Mouse (Mus musculus): Measurements from ENCODE around the gene Tab1.
"Not testable (repeated sequence)": the region's sequence is repeated elsewhere in the genome, so short reads cannot be mapped to it uniquely, and the experiment has no call there.

Gene Tab1

DNA sequence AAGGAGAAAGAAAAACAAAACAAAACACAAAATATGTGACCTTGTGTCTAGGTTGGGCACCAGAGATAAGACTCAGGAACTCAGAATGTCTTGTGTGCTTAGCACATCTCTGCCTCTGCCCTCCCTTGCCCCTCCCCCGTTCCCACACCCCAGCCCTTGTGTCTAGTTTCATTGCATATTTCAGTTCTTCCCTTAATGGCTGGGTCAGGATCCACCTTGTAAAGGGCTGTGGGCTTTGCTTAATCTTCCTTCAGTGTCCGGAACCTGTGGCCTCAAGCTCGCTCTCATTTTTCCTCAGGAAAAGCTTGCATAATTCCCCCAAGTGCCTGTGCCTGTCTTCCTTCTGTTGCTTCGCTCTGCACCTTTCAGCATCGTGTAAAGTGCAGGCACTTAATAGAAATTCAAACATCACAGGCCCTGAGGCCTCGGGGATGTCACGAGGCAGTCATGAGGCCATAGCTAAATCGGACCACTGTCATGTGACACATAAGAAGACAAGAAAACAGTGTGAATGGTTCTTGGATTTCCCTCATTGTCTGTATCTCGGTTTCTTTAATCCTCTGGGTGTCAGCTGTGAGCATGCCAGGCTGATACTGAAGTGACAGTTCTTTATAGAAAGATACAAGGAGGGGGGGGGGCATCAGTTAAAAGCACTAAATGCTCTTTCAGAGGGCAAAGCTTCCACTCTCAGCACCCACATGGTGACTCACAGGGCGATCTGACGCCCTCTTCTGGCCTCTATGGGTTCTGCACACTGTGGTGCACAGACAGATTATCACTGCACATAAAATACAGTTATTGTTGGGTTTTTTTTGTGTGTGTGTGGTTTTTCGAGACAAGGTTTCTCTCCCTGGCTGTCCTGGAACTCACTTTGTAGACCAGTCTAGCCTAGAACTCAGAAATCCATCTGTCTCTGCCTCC, 27.2 kb upstream of the Tab1 start:
- no peak for DNase-seq (ENCODE audit: low spot score)

DNA sequence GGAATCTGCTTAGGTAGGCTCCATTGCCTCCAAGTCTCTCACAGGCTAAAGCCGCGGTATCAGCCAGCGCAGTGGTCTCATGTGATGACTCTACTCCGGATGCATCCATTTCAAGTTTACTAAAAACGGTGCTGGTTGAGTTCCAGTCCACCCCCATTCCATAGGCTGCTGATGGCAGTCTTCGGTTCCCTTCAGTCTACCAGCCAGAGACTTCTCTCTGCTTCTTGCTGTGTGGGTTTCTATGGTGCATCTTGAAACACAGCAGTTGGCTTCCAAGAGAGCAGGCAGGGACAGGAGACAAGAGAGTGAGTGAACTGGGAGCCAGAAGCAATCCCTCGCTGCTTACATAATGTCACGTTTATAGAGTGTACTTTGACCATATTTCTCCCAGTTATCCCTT, 25.8 kb upstream of the Tab1 start:
- no peak for DNase-seq (ENCODE audit: low spot score)

DNA sequence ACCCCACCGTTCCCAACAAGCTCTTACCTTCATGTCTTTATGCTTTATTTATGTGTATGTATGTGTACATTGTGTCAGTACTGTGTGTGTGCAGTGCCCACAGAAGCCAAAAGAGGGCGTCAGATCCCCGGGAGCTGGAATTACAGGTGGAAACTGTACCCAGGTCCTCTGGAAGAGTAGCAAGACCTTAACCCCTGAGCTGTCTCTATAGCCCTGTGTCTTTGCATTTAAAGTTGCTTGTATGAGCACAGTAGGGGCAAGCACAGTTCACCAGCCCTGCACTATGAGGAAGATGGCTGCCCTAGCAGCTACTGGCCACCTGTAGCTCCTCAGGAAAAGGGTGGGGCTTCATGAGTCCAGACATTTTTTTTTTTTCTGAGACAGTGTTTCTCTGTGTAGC, 25.4 kb upstream of the Tab1 start:
- DNase-seq (ENCODE audit: low spot score) = no peak

DNA sequence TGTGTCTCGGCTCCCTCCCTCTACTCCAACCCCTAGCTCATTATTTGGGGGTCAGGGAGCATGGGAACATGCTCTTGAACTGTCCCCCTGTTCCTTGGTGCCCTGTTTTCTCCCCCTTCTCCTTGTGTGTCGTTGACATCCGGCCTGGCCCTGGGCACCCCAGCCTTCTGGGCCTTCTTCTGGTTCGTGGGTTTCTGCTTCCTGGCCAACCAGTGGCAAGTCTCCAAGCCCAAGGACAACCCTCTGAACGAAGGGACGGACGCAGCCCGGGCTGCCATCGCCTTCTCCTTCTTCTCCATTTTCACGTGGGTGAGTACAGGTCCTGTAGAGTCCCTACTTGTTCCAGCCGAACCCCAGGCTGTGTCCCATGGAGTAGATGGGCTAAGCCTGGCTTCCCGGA, 21.5 kb upstream of the Tab1 start:
- DNase-seq (ENCODE audit: low spot score) = no peak

DNA sequence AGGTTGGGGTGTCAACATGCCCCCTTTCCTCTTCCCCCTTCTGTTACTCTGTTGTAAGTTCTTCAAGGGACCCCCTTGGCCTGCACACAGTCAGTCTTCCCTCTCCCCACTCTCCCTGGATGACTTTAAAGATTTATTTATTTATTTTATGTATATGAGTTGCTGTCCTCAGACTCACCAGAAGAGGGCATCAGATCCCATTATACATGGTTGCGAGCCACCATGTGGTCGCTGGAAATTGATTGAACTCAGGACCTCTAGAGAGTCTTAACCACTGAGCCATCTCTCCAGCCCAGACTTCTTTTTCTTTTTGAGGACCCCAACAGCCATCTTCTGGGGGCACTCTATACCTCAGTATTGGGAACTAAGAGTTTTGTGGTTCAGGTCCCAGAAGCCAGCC, 20.4 kb upstream of the Tab1 start:
- DNase-seq (ENCODE audit: low spot score) = no peak

DNA sequence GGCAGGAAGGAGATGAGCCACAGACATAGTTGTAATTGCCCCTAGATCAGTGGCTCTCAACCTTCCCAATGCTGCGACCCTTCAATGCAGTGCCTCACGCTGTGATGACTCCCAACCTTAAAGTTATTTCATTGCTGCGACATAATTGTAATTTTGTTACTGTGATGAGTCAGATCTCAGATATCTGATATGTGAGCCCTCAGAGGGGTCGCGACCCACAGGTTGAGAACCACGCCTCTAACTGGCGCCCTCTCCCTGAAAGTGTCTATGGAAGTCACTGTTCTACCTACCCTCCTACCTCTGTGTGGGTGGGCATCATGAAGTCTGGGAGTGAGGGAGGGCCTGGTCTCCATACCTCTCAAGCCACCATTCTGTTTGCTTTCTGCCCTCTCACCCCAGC, 18.5 kb upstream of the Tab1 start:
- DNase-seq (ENCODE audit: low spot score) = no peak

DNA sequence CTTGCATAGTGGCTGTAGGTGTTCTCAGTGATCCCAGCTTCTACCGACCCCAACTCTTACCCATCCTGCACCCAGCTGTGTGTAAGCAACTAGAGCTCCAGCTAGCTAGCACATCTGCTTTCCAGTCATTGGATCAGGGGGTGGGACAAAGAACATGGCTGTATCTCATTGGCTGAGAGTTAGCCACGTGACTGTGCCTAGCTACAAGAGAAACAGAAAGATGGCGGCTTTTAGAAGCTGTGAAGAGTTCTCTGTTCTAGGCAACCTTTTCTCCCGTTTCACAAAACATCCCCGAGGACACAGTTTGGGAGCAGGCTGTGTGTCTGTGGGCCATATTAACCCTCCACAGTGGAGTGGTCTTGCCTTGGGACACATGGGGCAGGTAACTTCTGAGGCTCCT, 17.7 kb upstream of the Tab1 start:
- peak; percentile 30 for DNase-seq (ENCODE audit: low spot score)

DNA sequence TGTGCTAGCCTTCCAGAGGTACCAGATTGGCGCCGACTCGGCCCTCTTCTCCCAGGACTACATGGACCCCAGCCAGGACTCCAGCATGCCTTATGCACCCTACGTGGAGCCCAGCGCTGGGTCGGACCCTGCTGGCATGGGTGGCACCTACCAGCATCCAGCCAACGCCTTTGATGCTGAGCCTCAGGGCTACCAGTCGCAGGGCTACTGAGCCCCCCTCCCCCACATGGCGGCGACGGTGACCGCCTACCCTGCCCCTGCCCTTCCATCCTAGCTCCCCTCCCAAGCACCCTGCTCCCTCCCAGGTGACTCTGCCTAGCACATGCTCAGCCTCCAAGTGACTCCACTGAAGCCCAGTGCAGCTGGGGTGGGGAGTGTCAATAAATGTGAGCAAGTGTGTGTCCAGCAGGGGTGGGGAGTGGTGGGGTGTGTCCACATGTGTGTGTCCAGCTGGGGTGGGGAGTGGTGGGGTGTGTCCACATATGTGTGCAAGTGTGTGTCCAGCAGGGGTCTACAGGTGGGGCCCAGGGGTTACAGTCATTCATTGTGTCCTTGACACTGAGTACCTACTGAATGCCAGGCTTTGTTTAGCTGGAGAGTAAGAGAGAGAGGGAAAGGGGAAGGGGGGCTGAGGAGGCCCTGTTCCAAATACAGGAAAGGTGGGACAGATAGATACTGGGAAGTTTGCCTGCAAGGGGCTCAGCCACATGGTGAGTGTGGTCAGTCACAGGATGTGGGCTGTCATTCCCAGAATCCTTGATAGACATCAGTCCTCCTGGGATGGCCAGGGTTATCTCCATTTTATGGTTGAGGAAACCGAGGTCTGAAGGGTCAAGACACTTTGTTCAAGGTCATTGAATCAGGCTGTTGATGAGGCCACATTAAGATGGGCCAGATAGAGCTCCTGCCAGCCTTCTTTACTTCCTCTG, 16.8 kb upstream of the Tab1 start:
- DNase-seq (ENCODE audit: low spot score) = no peak

DNA sequence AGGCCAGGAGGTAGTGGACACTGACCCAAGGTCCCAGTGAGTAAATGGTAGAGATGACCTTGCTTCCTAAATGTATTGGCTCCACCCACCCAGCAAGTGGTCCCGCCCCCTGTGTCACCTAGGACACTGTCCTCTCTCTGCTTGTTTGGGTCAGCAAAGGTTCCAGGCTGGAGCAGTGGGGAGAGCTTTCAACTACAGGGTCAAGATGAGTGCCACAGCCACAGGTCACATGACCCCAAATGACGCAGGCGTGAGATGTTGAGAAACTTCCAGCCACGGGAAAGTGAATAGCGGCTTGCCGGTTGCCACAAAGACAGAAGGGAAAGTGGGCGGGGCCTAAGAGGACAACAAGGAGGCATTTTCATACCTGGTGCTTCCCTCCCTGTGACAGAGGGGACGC, 15.8 kb upstream of the Tab1 start:
- DNase-seq (ENCODE audit: low spot score) = no peak

DNA sequence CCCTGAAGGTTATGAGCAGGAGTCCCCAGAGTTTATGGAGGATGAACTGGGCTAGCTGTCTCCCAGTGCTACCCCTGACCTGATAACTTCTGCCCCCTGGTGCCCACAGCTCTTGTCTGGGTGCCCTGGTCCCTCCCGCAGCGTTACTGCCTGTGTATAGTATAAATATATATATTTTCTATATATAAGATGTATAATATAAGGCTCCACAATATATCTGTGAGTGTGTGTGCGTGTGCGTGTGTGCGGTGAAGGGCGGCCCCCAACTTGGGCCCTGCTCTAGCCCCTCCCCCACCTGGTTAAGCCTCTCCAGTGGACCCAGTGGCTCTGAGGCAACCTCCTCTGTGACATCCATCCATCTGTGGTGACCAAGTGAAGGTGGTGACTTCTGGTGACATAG, 13.9 kb upstream of the Tab1 start:
- no peak for DNase-seq (ENCODE audit: low spot score)

DNA sequence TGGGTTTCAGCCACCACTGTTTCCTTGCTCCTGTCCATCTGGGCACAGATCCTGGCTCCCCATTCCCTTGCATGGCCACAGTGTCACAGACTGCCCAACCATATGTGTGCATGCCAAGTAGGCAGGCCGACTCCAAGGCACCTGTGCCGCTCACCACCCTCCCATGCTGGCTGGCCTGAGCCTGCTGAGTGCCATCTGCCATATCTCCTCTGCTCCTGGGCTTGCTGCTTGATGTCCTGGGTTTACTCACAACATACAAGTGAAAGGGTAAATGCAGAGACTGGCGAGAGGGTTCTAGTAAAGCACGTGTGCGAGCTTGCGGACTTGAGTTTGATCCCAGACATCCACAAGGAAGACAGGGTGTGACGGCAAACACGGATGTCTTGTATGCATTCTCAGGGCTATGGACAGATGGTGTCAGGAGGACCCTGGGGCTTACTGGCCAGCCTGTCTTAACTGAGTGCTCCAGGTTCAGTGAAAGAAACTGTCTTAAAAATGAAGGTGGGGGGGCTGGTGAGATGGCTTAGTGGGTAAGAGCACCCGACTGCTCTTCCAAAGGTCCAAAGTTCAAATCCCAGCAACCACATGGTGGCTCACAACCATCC, 11.1 kb upstream of the Tab1 start:
- DNase-seq (ENCODE audit: low spot score) = no peak

DNA sequence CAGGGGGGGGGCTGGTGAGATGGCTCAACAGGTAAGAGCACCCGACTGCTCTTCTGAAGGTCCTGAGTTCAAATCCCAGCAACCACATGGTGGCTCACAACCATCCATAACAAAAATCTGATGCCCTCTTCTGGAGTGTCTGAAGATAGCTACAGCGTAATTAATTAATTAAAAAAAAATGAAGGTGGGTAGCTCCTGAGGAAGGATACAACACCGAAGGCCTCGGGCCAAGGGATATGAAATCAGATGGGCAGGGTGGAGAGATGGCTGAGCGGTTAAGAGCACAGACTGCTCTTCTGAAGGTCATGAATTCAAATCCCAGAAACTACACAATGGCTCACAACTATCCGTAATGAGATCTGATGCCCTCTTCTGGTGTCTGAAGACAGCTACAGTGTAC, 10.5 kb upstream of the Tab1 start:
- not testable (repeated sequence) for DNase-seq (ENCODE audit: low spot score)

DNA sequence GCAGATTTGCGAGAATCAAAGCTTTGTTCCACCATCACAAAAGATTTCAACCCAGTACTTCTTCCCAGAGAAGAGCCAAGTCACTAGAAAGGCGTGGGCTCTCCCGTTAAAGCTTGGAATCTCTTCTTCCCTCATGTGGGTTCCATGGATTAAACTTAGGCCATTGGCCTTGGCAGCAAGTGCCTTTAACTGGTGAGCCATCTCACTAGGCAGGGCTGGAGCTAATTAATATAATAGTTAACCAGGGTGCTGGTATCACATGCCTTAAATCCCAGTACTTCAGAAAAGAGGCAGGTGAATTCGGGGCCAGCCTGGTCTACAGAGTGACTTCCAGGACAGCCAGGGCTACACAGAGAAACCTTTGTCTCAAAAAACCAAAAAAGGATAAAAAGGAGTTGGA, 8.3 kb upstream of the Tab1 start:
- DNase-seq (ENCODE audit: low spot score) = no peak

DNA sequence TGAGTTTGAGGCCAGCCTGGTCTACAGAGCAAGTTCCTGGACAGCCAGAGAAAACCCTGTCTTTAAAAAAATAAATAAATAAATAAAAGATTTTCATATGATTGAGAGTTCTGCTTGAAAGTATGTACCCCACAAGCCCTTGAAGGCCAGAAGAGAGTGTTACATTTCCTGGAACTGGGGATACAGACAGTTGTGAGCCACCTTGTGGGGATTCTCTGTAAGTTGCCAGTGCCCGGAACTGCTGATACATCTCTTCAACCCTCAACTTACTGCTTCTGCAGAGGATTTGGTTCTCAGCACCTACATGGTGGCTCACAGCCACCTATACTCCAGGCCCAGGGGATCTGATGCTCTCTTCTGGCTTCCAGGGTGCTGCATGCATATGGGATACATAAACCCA, 5.7 kb upstream of the Tab1 start:
- DNase-seq (ENCODE audit: low spot score) = no peak

DNA sequence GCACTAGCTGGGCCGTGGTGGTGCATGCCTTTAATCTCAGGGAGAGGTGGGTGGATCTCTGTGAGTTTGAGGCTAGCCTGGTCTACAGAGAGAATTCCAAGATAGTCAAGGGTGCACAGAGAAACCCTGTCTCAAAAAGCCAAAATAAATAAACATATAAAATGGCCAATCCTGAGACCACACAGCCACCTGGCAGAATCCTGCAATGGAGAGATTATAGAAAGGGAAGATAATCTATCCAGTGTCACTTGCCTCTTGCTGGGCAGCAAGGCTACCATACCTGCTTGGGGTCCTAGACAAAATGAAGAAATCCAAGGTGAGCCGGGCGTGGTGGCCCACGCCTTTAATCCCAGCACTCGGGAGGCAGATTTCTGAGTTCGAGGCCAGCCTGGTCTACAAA, 2.9 kb upstream of the Tab1 start:
- no peak for DNase-seq (ENCODE audit: low spot score)

DNA sequence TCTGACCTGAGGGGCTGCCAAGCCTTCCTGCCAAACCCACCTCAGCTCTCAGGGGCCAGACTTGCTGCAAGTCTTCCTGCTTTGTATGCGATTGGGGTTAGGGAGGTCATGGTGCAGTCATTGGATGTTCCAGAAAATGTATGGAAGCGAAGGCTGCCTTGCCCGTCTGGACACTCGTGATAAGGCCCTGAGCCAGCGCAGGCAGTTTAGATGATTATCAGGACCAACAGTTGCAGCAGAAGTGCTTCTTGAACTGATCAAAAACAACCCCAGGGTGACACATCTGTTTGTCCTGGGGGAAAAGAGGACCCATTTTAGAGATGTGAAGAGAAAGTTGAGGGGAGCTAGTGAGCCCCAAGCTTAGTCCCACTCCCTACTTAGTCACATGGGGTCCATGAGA, 2.2 kb upstream of the Tab1 start:
- DNase-seq (ENCODE audit: low spot score) = no peak

DNA sequence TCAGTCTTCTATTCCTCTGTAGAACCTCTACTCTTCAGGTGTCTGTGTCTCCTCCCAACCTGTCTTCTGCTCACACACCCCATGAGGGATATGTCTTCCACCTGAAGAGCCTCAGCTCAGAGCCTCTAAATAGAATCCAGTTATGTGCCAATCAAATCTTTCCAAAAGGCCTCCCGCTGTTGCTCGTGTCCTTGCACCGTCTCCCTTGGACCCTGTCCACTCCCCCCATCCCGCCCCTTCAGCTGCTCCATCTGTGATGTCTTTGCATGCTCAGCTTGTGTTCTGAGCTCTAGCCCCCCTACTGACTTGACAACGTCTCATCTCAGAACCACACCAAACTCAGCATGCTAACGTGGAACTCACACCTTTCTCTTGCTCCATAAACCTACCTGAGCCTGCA, 1.5 kb upstream of the Tab1 start:
- DNase-seq (ENCODE audit: low spot score) = no peak

DNA sequence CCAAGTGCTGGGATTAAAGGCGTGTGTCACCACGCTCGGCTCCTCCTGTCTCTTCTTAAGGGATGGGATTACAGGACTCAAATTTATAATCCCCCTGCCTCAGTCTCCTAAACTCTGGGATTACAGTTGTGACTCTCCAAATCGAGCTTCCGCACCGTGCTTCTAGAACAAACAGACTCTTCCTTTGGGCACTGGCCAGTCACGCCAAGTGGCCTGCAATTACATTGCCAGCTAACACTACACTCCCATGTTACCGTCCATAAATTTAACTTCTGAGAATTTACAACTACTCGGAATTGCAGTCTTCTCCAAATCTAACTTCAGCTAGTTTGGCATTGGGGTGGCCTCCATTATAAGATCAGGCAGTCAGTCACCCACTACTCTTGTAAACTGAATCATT, 475 bp upstream of the Tab1 start:
- DNase-seq (ENCODE audit: low spot score) = no peak

DNA sequence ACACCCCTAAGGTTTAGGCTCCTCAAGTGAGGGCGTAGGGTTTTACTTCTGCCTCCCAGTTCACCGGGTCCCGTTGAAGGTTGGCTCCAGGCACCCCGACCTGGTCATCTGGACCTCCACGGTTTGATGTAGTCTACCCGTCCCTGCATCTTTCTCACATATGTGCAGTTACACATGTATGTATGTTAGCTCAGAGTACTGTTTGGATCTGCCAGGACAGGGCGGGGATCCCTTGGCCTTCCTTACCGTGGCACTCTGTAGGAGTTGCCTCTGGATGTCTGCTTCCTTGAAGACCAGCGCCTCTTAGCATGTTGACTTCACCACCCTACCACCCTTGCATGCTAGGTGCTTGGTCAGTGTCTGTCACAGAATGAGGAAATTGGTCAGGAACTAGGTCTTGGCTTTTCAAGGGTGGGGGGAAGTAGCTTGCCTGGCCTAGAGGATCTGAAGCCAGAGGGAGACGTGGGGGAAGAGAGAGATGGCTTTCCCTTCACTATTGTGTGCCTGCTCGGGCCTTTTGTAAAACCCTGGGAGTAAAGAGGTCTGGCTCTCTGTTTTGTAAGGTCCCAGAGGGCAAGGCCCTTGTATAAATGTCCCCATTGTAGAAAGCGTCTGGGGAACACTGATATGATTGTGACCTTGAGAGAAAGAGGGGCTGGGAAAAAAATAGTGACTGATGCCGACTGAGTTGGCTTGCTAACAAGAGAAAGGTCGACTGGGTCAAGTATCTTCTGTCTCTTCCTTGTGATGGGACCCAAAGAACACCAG, 939 bp downstream of the Tab1 start:
- DNase-seq (ENCODE audit: low spot score) = peak; percentile 69

DNA sequence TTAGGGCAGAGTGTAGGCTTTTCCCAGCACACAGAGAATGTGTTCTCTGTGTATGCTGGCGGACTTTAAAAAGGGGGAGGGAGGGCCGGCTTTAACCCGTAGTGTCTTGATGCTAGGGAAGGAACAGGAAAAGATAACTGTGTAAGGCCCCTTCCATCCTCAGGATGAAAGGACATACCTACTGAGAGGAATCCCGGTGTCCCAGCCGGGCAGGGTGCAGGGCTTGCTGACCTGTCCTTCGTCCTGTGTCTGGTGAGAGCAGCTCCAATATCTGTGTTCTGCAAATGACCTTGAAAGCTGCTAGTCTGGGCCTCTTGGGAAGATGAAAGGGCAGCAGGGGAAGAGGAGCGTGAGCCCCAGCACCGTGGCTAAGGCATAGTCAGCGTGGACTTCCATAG, 1.5 kb downstream of the Tab1 start:
- DNase-seq (ENCODE audit: low spot score) = no peak

DNA sequence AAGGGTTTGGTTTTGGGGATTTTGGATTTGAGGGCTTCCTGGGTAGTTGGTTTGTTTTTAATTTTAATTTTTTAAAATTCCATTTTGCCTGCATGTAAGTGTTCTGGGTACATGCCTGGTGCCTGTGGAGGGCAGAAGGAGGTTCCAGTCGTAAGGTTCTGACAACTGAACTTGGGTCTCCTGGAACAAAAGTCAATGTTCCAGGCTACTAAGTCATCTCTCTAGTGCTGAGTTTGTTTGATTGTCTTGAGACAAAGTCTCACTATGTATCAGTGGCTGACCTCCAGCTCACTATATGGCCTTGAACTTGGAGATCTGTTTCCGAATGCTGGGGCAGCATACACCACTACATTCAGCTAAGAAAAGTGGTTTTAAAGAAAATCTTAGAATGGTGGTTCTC, 2.6 kb downstream of the Tab1 start:
- no peak for DNase-seq (ENCODE audit: low spot score)

DNA sequence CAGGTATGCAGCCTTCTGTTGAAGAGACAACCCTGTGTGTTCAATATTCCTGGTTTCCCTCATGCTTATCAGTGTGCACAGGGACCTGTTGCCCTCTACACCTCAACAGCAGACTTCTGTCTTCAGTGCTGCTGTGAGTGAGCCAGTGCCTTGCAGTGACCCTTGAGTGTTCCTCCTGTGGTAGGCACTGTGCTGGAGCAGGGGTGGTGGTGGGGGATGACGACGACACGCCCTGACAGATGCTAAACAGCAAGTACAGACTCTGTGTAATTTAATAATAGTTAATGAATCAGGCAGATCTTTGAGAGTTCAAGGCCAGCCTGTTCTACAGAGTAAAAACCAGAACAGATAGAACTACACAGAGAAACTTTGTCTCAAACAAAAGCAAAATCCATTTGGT, 3.7 kb downstream of the Tab1 start:
- DNase-seq (ENCODE audit: low spot score) = no peak

Data from embryo, embryonic 10.5 days (tissue).